Mouse (Mus musculus) cortical plate, adult 2 months (tissue): ENCODE data around the gene Sdf2.

Experiments used
- CTCF ChIP-seq: fragments of 200-500 bp; IDR thresholded peaks from 2 replicates; pipeline ENCODE4 v1.5.1; 2011; ENCODE audit warnings: mild to moderate bottlenecking, control low read depth, low read length; ENCODE audit not compliant: insufficient read depth; ENCODE audit errors: extremely low read depth
- POLR2A ChIP-seq: fragments of 200-500 bp; IDR thresholded peaks from 2 replicates; pipeline ENCODE4 v1.6.1; 2011; ENCODE audit warnings: mild to moderate bottlenecking, low read length, control low read depth; ENCODE audit not compliant: insufficient read depth; ENCODE audit errors: extremely low read depth

DNA sequence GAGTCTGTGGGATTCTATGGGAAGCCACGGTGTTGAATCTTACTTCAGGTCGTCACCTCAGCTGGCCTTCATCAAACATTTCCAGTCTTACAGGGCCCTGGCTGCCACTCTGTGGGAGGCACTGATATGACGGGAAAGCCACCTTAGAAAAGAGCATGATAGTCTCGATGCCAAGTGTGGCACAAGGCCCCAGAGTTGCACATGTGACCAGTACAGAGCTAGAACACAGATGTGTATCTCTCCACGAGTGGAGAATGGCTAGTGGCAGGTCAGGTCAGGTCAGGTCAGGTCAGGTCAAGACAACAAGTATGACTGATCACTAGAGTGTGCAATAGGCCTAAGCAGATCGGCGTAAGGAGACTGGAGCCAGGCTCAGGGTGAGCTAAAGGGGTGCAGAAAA, 34.9 kb upstream of the Sdf2 start:
- TF ChIP-seq CTCF = no peak
- TF ChIP-seq POLR2A = no peak
